Mouse (Mus musculus) liver, adult 2 months (tissue): ENCODE results near the gene Adal. TPM values are rescaled to one million over a fixed set of nuclear protein-coding genes. Genes with fewer than 3 reads are reported as not detected.

Experiments
- DNase-seq: peaks from one replicate; pipeline ENCODE4 v3.0.0-alpha.2; 2011; ENCODE audit warnings: low read depth, low spot score; ENCODE audit errors: extremely low read depth
- H3K27ac ChIP-seq: fragments of 200-500 bp; replicated peaks from 2 replicates; pipeline ENCODE4 v1.5.1; 2012; ENCODE audit warnings: low read depth, mild to moderate bottlenecking, control low read depth, inconsistent platforms, low read length; ENCODE audit not compliant: insufficient read depth
- H3K27me3 ChIP-seq: fragments of 200-500 bp; 2 replicates; pipeline ENCODE4 v1.6.1; 2012; ENCODE audit warnings: mild to moderate bottlenecking, moderate library complexity, low read length, inconsistent platforms; ENCODE audit not compliant: control insufficient read depth, insufficient read depth
- H3K36me3 ChIP-seq: fragments of 200-500 bp; 2 replicates; pipeline ENCODE4 v1.6.1; 2012; ENCODE audit warnings: low read length, inconsistent platforms; ENCODE audit not compliant: control insufficient read depth, insufficient read depth
- H3K4me1 ChIP-seq: fragments of 200-500 bp; 2 replicates; pipeline ENCODE4 v1.6.1; 2011; ENCODE audit warnings: low read length; ENCODE audit not compliant: control insufficient read depth, insufficient read depth
- H3K4me3 ChIP-seq: fragments of 200-500 bp; 2 replicates; pipeline ENCODE4 v1.5.1; 2011; ENCODE audit warnings: low read depth, mild to moderate bottlenecking, control low read depth, low read length, moderate library complexity; ENCODE audit not compliant: insufficient read depth
- H3K79me2 ChIP-seq: fragments of 200-500 bp; 2 replicates; pipeline ENCODE4 v1.6.1; 2012; ENCODE audit warnings: inconsistent platforms, mild to moderate bottlenecking, low read length, moderate library complexity; ENCODE audit not compliant: control insufficient read depth, insufficient read depth
- H3K9ac ChIP-seq: fragments of 200-500 bp; 2 replicates; pipeline ENCODE4 v1.6.1; 2012; ENCODE audit warnings: low read depth, mild to moderate bottlenecking, control low read depth, inconsistent platforms, low read length
- CTCF ChIP-seq: fragments of 200-500 bp; IDR thresholded peaks from 2 replicates; pipeline ENCODE4 v1.5.1; 2011; ENCODE audit warnings: low read depth, low read length, control low read depth
- POLR2A ChIP-seq: fragments of 200-500 bp; IDR thresholded peaks from 2 replicates; pipeline ENCODE4 v1.6.1; 2011; ENCODE audit warnings: low read length, control low read depth; ENCODE audit not compliant: insufficient read depth; ENCODE audit errors: extremely low read depth
- WGBS: fragments of 180-500 bp; shearing (Covaris S2); methylation state at CpG from one replicate; pipeline ENCODE4 v1.1.7; 2018; 5-methylcytosine and 5-hydroxymethylcytosine counted together
- polyA plus RNA-seq: library from polyadenylated mRNA; depleted of rRNA; stranded (reverse); fragments of >200 nt; gene quantifications from 2 replicates; pipeline ENCODE4 v1.2.3, GENCODE M21; 2012
- total RNA-seq: library from RNA; depleted of rRNA; stranded (reverse); fragments of >200 nt; gene quantifications from 2 replicates; pipeline ENCODE4 v1.2.3, GENCODE M21; 2014

Gene Adal
- total and polyA plus RNA-seq, 2 experiments = 8.0 to 10.0 TPM

DNA sequence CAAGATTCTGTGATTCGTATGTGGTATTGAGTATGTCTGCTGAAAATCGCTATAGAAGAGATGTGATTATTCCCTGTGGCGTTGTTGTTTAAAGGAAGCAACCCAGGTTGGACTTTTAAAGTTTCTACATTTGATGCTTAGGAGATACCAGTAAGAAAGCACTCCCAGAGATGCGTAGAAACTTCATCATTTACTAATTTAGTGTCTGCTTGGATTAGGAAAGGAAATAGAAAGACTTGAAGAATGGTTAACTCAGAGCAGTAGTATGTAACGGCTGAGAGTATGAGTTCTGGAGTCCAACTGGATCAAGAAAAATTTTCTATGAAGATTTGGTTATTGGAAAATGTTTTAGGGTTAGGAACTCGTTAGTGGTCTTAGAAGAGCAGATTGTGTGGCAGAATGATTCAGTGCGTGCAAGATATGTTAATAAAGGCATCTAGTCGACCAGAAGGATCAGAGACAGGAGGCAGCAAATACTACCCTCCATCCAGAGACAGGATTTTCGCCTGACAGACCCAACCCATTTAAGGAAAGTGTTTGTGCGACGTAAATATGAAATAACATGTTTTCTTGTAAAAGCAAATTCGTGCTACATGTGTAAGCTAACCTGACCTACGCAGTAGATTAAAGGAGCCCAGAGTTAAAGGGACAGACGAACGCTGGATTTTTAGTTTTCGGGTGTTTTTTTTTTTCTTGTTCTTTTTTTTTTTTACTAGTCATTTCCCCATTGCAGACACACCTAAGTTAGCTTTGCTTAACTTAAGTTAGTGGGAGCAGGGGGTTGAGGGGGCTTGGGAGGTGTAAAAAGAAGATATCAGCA, 1.2 kb downstream of the Adal start:
- Histone ChIP-seq H3K27ac (no peak overlapping the region), H3K79me2 (peaks cover 7% of the 10 kb centered on the region; the same call in 1 of the 2 replicates), H3K4me3 (peak overlapping the region; percentile 46; the same call in 1 of the 2 replicates), H3K36me3 (peaks cover 19% of the 10 kb centered on the region), H3K4me1 (peaks cover 10% of the 10 kb centered on the region), H3K27me3 (no peaks in the 10 kb centered on the region), H3K9ac (no peak overlapping the region)
- no peak for TF ChIP-seq CTCF
- no peak for TF ChIP-seq POLR2A
- WGBS = 71% methylated on average over 16 of the region's 16 CpGs
- DNase-seq = no peak

GRCm38 (mm10) chr2:121142415-121142814, 2.2 kb downstream of the Adal start:
- Histone ChIP-seq H3K27ac (no peak overlapping the region), H3K36me3 (peaks cover 27% of the 10 kb centered on the region), H3K9ac (no peak overlapping the region), H3K79me2 (peaks cover 4% of the 10 kb centered on the region; the same call in 1 of the 2 replicates), H3K4me1 (peaks cover 10% of the 10 kb centered on the region), H3K4me3 (no peak overlapping the region), H3K27me3 (no peaks in the 10 kb centered on the region)
- TF ChIP-seq POLR2A = no peak
- no peak for TF ChIP-seq CTCF
- WGBS = 79% methylated on average over 2 of the region's 2 CpGs
- DNase-seq = no peak

DNA sequence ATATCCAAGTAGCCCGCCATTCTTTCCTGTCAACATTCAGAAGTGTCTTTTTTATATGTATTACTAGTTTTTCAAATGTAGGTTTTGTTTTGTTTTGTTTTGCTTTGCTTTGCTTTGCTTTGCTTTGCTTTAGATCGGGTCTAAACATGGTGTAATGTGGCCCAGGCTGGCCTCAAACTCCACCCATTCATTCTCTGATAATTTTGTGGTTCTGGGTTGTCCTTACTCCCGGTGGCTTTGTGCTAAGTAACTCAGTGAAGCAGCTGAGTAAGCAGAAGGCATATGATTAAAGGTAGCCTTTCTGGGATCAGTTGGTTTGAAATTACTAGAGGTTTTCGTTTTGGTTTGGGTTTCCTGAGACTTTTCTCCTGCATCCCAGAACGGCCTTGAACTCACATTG, 9.5 kb downstream of the Adal start:
- peaks cover 60% of the 10 kb centered on the region for H3K36me3 ChIP-seq
- no peaks in the 10 kb centered on the region for H3K79me2 ChIP-seq
- WGBS = 90% methylated on average over 5 of the region's 5 CpGs
- no peaks in the 10 kb centered on the region for H3K4me1 ChIP-seq
- TF ChIP-seq CTCF = no peak
- TF ChIP-seq POLR2A = no peak
- no peak overlapping the region for H3K4me3 ChIP-seq
- no peak overlapping the region for H3K9ac ChIP-seq
- H3K27ac ChIP-seq = no peak overlapping the region
- no peaks in the 10 kb centered on the region for H3K27me3 ChIP-seq
- no peak for DNase-seq

- Histone ChIP-seq H3K4me1 (no peaks in the 10 kb centered on the region), H3K9ac (no peak overlapping the region), H3K36me3 (peaks cover 57% of the 10 kb centered on the region), H3K79me2 (no peaks in the 10 kb centered on the region), H3K27ac (no peak overlapping the region), H3K4me3 (no peak overlapping the region), H3K27me3 (no peaks in the 10 kb centered on the region)
- no peak for DNase-seq
- TF ChIP-seq CTCF = peak; percentile 36; the same call in 1 of the 2 replicates
- TF ChIP-seq POLR2A = no peak
- 92% methylated on average over 3 of the region's 3 CpGs for WGBS
Observed at GRCm38 (mm10) chr2:121153100-121153499, 12.9 kb downstream of the Adal start.

DNA sequence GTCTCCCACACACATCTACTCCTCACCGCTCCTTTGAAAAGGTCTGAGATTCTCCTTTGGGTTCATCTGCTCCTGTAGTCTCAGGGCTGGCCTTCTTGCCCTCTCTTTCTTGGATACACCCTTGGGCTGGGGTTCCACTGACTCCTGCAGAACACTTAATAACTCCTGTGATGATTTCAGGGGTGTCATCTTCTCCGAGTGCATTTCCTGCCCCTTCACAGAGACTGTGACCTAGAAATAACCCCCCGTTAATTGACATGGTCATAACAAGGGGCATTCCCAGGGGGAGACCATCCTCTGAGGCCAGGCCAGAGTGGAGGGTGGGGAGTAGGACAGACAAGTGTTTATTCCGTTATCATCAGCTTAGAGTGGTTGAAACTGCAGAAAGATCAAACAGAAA, 28.9 kb downstream of the Adal start:
- Histone ChIP-seq H3K27ac (no peak overlapping the region), H3K36me3 (peaks cover 20% of the 10 kb centered on the region), H3K9ac (no peak overlapping the region), H3K4me1 (peaks cover 10% of the 10 kb centered on the region), H3K4me3 (no peak overlapping the region), H3K27me3 (no peaks in the 10 kb centered on the region), H3K79me2 (no peaks in the 10 kb centered on the region; the same call in 1 of the 2 replicates)
- TF ChIP-seq POLR2A (no peak), CTCF (no peak)
- 50% methylated on average over 4 of the region's 4 CpGs for WGBS
- DNase-seq = no peak

DNA sequence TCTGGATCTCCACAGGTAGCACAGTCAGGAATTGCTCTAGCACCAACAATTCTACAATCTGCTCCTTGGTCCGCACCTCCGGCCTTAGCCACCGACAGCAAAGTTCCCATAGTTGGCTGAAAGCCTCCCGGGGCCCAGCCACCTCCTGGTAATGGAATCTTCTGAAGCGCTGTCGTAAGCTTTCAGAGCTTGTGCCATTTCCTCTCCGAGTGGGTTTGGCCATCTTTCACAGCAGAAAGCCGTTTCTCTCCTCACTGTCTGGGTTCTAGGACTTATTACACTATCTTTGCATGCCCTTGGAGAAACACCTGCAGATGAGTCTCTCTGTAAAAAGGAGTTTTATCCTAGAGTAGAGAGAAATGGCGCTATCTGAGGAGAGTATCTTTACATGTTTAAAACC, 29.7 kb downstream of the Adal start:
- TF ChIP-seq POLR2A (no peak), CTCF (no peak)
- no peaks in the 10 kb centered on the region; the same call in 1 of the 2 replicates for H3K79me2 ChIP-seq
- peaks cover 10% of the 10 kb centered on the region for H3K4me1 ChIP-seq
- H3K27ac ChIP-seq = peak overlapping the region; percentile 86
- WGBS = under 1% methylated on average over 9 of the region's 9 CpGs
- peak; percentile 63 for DNase-seq
- H3K4me3 ChIP-seq = peak overlapping the region; percentile 85
- no peaks in the 10 kb centered on the region for H3K27me3 ChIP-seq
- peak overlapping the region; percentile 84 for H3K9ac ChIP-seq
- peaks cover 20% of the 10 kb centered on the region for H3K36me3 ChIP-seq
